Mouse (Mus musculus): ENCODE data around the gene D5Ertd579e. TPM values are rescaled to one million over a fixed set of nuclear protein-coding genes. Genes with fewer than 3 reads are reported as not detected.

D5Ertd579e gene
- polyA plus RNA-seq (2012; fragmentation: generic; extraction: Trizol), result 8.6 TPM
- long read RNA-seq, experiment 1, partial matches to known transcripts, result 1 of 10 reads
- long read RNA-seq, experiment 1, other reads (novel, unspliced or antisense), result 9 of 10 reads
- long read RNA-seq, experiment 2, full-length matches to known transcripts, result 26 of 80 reads
- long read RNA-seq, experiment 2, partial matches to known transcripts, result 22 of 80 reads
- long read RNA-seq, experiment 2, other reads (novel, unspliced or antisense), result 32 of 80 reads

- Histone ChIP-seq H3K4me3 (ENCODE audit: insufficient read depth, poor library complexity, severe bottlenecking) (peak within 1 kb of the TSS; percentile 64), H3ac (ENCODE audit: control insufficient read depth, insufficient read length, low read depth) (peak within 1 kb of the TSS; percentile 67)
- TF ChIP-seq CTCF (IDR thresholded peaks at IDR 0.05; ENCODE audit: control insufficient read depth, insufficient read depth, insufficient read length), result peak; percentile 14
- TF ChIP-seq FOSL1 (IDR thresholded peaks at IDR 0.05; ENCODE audit: insufficient read depth, low read length, poor library complexity, severe bottlenecking), result no peak
- no peak for TF ChIP-seq CEBPB (IDR thresholded peaks at IDR 0.05; ENCODE audit: low read depth)
These were observed at the start of gene D5Ertd579e for GRCm38 (mm10) chr5:36695461-36696231. Gene D5Ertd579e (minus strand): TSS chr5:36696024.

GRCm38 (mm10) chr5:36742126-36742848 is 46.5 kb upstream of the D5Ertd579e start:
- Histone ChIP-seq H3K36me3 (ENCODE audit: control insufficient read depth, insufficient read depth) (no peaks in the 10 kb centered on the region), H3K27me3 (ENCODE audit: control insufficient read depth, insufficient read depth, insufficient read length) (no peaks in the 10 kb centered on the region), H3K79me3 (ENCODE audit: low read depth) (peaks cover 2% of the 10 kb centered on the region), H3ac (ENCODE audit: control insufficient read depth, insufficient read length, low read depth) (no peak overlapping the region), H3K4me3 (ENCODE audit: insufficient read depth, poor library complexity, severe bottlenecking) (no peak overlapping the region), H3K79me2 (ENCODE audit: control insufficient read depth, insufficient read depth) (peaks cover 15% of the 10 kb centered on the region)
- peak; percentile 78 for TF ChIP-seq CTCF (IDR thresholded peaks at IDR 0.05; ENCODE audit: control insufficient read depth, insufficient read depth, insufficient read length)
- no peak for TF ChIP-seq CEBPB (IDR thresholded peaks at IDR 0.05; ENCODE audit: low read depth)

More at GRCm38 (mm10) chr5:36695461-36696231, at the start of gene D5Ertd579e:
- Histone ChIP-seq H3K36me3 (ENCODE audit: control insufficient read depth, insufficient read depth) (peaks cover 4% of the 10 kb centered on the region), H3K79me2 (ENCODE audit: control insufficient read depth, insufficient read depth) (peaks cover 49% of the 10 kb centered on the region), H3K27me3 (ENCODE audit: control insufficient read depth, insufficient read depth, insufficient read length) (no peaks in the 10 kb centered on the region), H3K79me3 (ENCODE audit: low read depth) (peaks cover 46% of the 10 kb centered on the region)

- no peak overlapping the region for H3K4me3 ChIP-seq (ENCODE audit: insufficient read depth, poor library complexity, severe bottlenecking)
- H3K79me2 ChIP-seq (ENCODE audit: control insufficient read depth, insufficient read depth), result no peaks in the 10 kb centered on the region
- H3K36me3 ChIP-seq (ENCODE audit: control insufficient read depth, insufficient read depth), result no peaks in the 10 kb centered on the region
- H3ac ChIP-seq (ENCODE audit: control insufficient read depth, insufficient read length, low read depth), result no peak overlapping the region
- H3K79me3 ChIP-seq (ENCODE audit: low read depth), result no peaks in the 10 kb centered on the region
- H3K27me3 ChIP-seq (ENCODE audit: control insufficient read depth, insufficient read depth, insufficient read length), result no peaks in the 10 kb centered on the region
- no peak for TF ChIP-seq FOSL1 (IDR thresholded peaks at IDR 0.05; ENCODE audit: insufficient read depth, low read length, poor library complexity, severe bottlenecking)
- TF ChIP-seq MYOD1 (IDR thresholded peaks at IDR 0.05; ENCODE audit: control insufficient read depth, insufficient read length, low read depth), result no peak
- no peak for TF ChIP-seq USF1 (IDR thresholded peaks at IDR 0.05; ENCODE audit: low read depth)
- no peak for TF ChIP-seq CEBPB (IDR thresholded peaks at IDR 0.05; ENCODE audit: low read depth)
- no peak for TF ChIP-seq MAX (IDR thresholded peaks at IDR 0.05)
- no peak for TF ChIP-seq MYOG (IDR thresholded peaks at IDR 0.05; ENCODE audit: control insufficient read depth, extremely low read depth, insufficient read length)
- TF ChIP-seq CTCF (IDR thresholded peaks at IDR 0.05; ENCODE audit: control insufficient read depth, insufficient read depth, insufficient read length), result peak; percentile 73
These were observed 44.0 kb upstream of the D5Ertd579e start for GRCm38 (mm10) chr5:36739829-36740228.

GRCm38 (mm10) chr5:36738799-36739615 is 43.2 kb upstream of the D5Ertd579e start:
- H3ac ChIP-seq (ENCODE audit: control insufficient read depth, insufficient read length, low read depth), result no peak overlapping the region
- H3K79me2 ChIP-seq (ENCODE audit: control insufficient read depth, insufficient read depth), result no peaks in the 10 kb centered on the region
- TF ChIP-seq USF1 (IDR thresholded peaks at IDR 0.05; ENCODE audit: low read depth) (no peak), MAX (IDR thresholded peaks at IDR 0.05) (no peak), CEBPB (IDR thresholded peaks at IDR 0.05; ENCODE audit: low read depth) (no peak), MYOG (IDR thresholded peaks at IDR 0.05; ENCODE audit: control insufficient read depth, extremely low read depth, insufficient read length) (no peak), CTCF (IDR thresholded peaks at IDR 0.05; ENCODE audit: control insufficient read depth, insufficient read depth, insufficient read length) (no peak), FOSL1 (IDR thresholded peaks at IDR 0.05; ENCODE audit: insufficient read depth, low read length, poor library complexity, severe bottlenecking) (no peak), MYOD1 (IDR thresholded peaks at IDR 0.05; ENCODE audit: control insufficient read depth, insufficient read length, low read depth) (no peak)
- no peaks in the 10 kb centered on the region for H3K27me3 ChIP-seq (ENCODE audit: control insufficient read depth, insufficient read depth, insufficient read length)
- H3K4me3 ChIP-seq (ENCODE audit: insufficient read depth, poor library complexity, severe bottlenecking), result no peak overlapping the region
- H3K79me3 ChIP-seq (ENCODE audit: low read depth), result no peaks in the 10 kb centered on the region
- H3K36me3 ChIP-seq (ENCODE audit: control insufficient read depth, insufficient read depth), result no peaks in the 10 kb centered on the region

GRCm38 (mm10) chr5:36737765-36738164 is 41.9 kb upstream of the D5Ertd579e start:
- TF ChIP-seq MYOG (IDR thresholded peaks at IDR 0.05; ENCODE audit: control insufficient read depth, extremely low read depth, insufficient read length) (no peak), CEBPB (IDR thresholded peaks at IDR 0.05; ENCODE audit: low read depth) (no peak), USF1 (IDR thresholded peaks at IDR 0.05; ENCODE audit: low read depth) (no peak), MYOD1 (IDR thresholded peaks at IDR 0.05; ENCODE audit: control insufficient read depth, insufficient read length, low read depth) (no peak), MAX (IDR thresholded peaks at IDR 0.05) (no peak), FOSL1 (IDR thresholded peaks at IDR 0.05; ENCODE audit: insufficient read depth, low read length, poor library complexity, severe bottlenecking) (no peak), CTCF (IDR thresholded peaks at IDR 0.05; ENCODE audit: control insufficient read depth, insufficient read depth, insufficient read length) (no peak)
- Histone ChIP-seq H3K79me3 (ENCODE audit: low read depth) (no peaks in the 10 kb centered on the region), H3ac (ENCODE audit: control insufficient read depth, insufficient read length, low read depth) (no peak overlapping the region), H3K79me2 (ENCODE audit: control insufficient read depth, insufficient read depth) (no peaks in the 10 kb centered on the region), H3K27me3 (ENCODE audit: control insufficient read depth, insufficient read depth, insufficient read length) (no peaks in the 10 kb centered on the region), H3K4me3 (ENCODE audit: insufficient read depth, poor library complexity, severe bottlenecking) (no peak overlapping the region), H3K36me3 (ENCODE audit: control insufficient read depth, insufficient read depth) (no peaks in the 10 kb centered on the region)

All from C2C12 (cell line).